Mouse (Mus musculus) midbrain, embryonic 12.5 days (tissue): ENCODE data around the gene Arhgap27. TPM values are rescaled to one million over a fixed set of nuclear protein-coding genes. Genes with fewer than 3 reads are reported as not detected.
A peak's percentile ranks its signal among the peaks of the same experiment; 100 is the strongest.
"Not testable (repeated sequence)": the region's sequence is repeated elsewhere in the genome, so short reads cannot be mapped to it uniquely, and the experiment has no call there.

Source experiments
- ATAC-seq: fragments of 200-750 bp; cut with Nextera tagmentation; 2 replicates; pipeline ENCODE4 v1.8.0; 2017; ENCODE audit warnings: low read depth, moderate TSS enrichment, moderate library complexity; ENCODE audit not compliant: low FRiP score
- H3K27ac ChIP-seq: fragments of 300-500 bp; sonication (generic); replicated peaks from 2 replicates; pipeline ENCODE4 v1.5.1; 2016; ENCODE audit warnings: mild to moderate bottlenecking
- H3K27me3 ChIP-seq: fragments of 300-500 bp; sonication (generic); 2 replicates; pipeline ENCODE4 v1.6.1; 2016; ENCODE audit warnings: mild to moderate bottlenecking
- H3K36me3 ChIP-seq: fragments of 300-500 bp; sonication (generic); 2 replicates; pipeline ENCODE4 v1.6.1; 2016
- H3K4me1 ChIP-seq: fragments of 300-500 bp; sonication (generic); 2 replicates; pipeline ENCODE4 v1.6.1; 2016
- H3K4me2 ChIP-seq: fragments of 300-500 bp; sonication (generic); replicated peaks from 2 replicates; pipeline ENCODE4 v1.6.1; 2016; ENCODE audit warnings: mild to moderate bottlenecking, moderate library complexity
- H3K4me3 ChIP-seq: fragments of 300-500 bp; sonication (generic); 2 replicates; pipeline ENCODE4 v1.5.1; 2016; ENCODE audit warnings: mild to moderate bottlenecking
- H3K9ac ChIP-seq: fragments of 300-500 bp; sonication (generic); replicated peaks from 2 replicates; pipeline ENCODE4 v1.6.1; 2016; ENCODE audit warnings: mild to moderate bottlenecking, moderate library complexity
- H3K9me3 ChIP-seq: fragments of 300-500 bp; sonication (generic); 2 replicates; pipeline ENCODE4 v1.6.1; 2016; ENCODE audit warnings: mild to moderate bottlenecking
- WGBS: fragments of 180-500 bp; shearing (Covaris S2); methylation state at CpG from one replicate; pipeline ENCODE4 v1.1.7; 2016; 5-methylcytosine and 5-hydroxymethylcytosine counted together
- polyA plus RNA-seq: library from polyadenylated mRNA; unstranded; fragments of >200 nt; fragmentation: Nextera tagmentation; extraction: Ambion mirVana; gene quantifications from 2 replicates; pipeline ENCODE4 v1.2.1, GENCODE M21; 2016

Gene Arhgap27
- polyA plus RNA-seq, 1 experiment from 2014 or later, result 4.3 TPM

DNA sequence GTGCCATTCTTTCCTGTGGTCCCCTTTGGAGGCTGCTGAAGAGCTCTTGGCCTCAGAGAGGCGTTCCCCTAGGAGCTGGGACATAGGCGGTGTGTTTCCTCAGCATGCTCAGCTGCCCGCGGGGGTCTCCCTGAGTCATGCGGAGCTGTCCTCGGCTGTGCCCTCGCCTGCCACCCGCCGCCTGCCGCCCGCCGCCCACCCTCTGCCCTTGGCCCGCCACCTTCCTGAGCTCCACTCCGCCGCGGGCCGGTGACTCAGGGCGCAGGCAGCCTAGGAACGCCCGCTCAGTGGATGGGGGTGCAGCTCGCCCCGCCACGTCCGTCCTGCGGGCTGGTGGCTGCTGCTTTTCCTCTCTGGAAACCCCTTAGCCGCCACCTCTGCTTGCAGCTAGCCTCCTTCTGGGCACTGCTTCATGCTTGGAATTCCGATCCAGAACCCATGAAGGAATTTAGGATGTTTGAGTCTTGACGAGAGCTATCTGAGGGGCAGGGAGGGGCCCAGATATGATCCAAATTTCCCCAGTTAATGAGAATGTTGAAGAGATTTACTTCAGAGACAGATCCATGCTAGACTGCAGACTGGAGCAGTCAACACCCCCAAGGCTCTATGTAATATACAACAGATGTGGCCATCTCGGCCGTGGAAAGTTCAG, 51.4 kb downstream of the Arhgap27 start:
- 6% methylated on average over 30 of the region's 30 CpGs for WGBS
- no peak for ATAC-seq
- Histone ChIP-seq H3K4me3 (peak overlapping the region; percentile 36), H3K9me3 (no peaks in the 10 kb centered on the region), H3K27ac (no peak overlapping the region; the same call in 1 of the 2 replicates), H3K36me3 (no peaks in the 10 kb centered on the region), H3K4me1 (peaks cover 6% of the 10 kb centered on the region; the same call in 1 of the 2 replicates), H3K4me2 (peak overlapping the region; percentile 61), H3K9ac (peak overlapping the region; percentile 53), H3K27me3 (peaks cover 7% of the 10 kb centered on the region; the same call in 1 of the 2 replicates)

DNA sequence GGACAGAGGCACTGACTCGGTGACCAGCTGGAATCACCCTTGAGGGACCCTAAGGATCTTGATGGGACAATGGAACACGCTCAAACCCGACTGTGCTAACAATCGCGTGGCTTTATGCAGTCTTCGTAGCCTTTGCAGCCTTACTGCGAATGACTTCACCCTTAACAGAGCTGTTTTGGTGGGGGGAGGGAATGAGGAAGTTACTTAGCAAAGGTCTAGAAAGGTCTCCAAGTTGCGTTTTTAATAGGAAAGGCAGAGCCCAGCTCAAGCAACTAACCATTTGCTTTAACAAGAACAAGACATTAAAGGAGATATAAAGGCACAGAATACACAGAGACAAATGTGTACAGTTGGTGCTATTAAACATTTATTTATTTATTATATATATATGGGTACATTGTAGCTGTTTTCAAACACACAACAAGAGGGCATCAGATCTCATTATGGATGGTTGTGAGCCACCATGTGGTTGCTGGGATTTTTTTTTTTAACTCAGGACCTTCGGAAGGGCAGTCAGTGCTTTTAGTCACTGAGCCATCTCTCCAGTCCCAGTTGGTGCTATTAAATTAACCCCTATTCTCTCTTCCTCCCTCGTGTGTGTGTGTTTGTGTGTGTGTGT, 53.4 kb downstream of the Arhgap27 start:
- Histone ChIP-seq H3K27me3 (peaks cover 7% of the 10 kb centered on the region; the same call in 1 of the 2 replicates), H3K27ac (no peak overlapping the region), H3K9ac (no peak overlapping the region), H3K4me2 (no peak overlapping the region), H3K9me3 (no peaks in the 10 kb centered on the region), H3K36me3 (no peaks in the 10 kb centered on the region), H3K4me3 (no peak overlapping the region), H3K4me1 (peaks cover 6% of the 10 kb centered on the region; the same call in 1 of the 2 replicates)
- no peak for ATAC-seq
- 80% methylated on average over 10 of the region's 10 CpGs for WGBS

GRCm38 (mm10) chr11:103307910-103308309, 55.6 kb downstream of the Arhgap27 start:
- H3K27me3 ChIP-seq, result peaks cover 7% of the 10 kb centered on the region; the same call in 1 of the 2 replicates
- no peaks in the 10 kb centered on the region for H3K36me3 ChIP-seq
- 66% methylated on average over 8 of the region's 8 CpGs for WGBS
- no peaks in the 10 kb centered on the region for H3K9me3 ChIP-seq
- peaks cover 6% of the 10 kb centered on the region; the same call in 1 of the 2 replicates for H3K4me1 ChIP-seq
- no peak overlapping the region for H3K9ac ChIP-seq
- no peak overlapping the region for H3K27ac ChIP-seq
- H3K4me2 ChIP-seq, result no peak overlapping the region
- no peak for ATAC-seq
- no peak overlapping the region for H3K4me3 ChIP-seq

DNA sequence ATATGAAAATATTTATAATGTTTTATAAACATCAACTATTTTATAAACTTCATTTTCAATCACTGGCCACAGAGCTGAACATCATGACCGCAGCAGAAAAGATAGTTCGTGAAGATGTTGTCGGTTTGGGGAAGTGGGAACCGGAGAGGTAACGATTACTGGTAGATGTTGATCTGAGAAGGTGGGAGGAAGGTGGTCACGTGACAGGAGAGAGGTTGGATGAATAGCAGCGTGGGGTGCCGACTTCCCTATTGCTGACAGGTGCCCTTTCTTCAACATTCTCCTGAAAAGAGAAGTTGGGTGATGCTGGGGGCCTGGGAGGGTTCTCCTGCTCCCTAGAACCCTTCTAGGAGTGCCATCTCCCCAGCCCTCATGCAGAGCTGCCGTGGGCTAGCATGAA, 59.0 kb downstream of the Arhgap27 start:
- Histone ChIP-seq H3K4me2 (no peak overlapping the region), H3K27me3 (no peaks in the 10 kb centered on the region), H3K9ac (no peak overlapping the region), H3K4me1 (no peaks in the 10 kb centered on the region), H3K4me3 (no peak overlapping the region), H3K27ac (no peak overlapping the region), H3K9me3 (no peaks in the 10 kb centered on the region), H3K36me3 (no peaks in the 10 kb centered on the region)
- no peak for ATAC-seq
- 80% methylated on average over 9 of the region's 9 CpGs for WGBS

- H3K36me3 ChIP-seq, result no peaks in the 10 kb centered on the region
- whole genome bisulfite sequencing, result 94% methylated on average over 7 of the region's 7 CpGs
- H3K4me2 ChIP-seq, result no peak overlapping the region
- H3K9me3 ChIP-seq, result no peaks in the 10 kb centered on the region
- H3K9ac ChIP-seq, result no peak overlapping the region
- H3K4me1 ChIP-seq, result peaks cover 8% of the 10 kb centered on the region; the same call in 1 of the 2 replicates
- ATAC-seq, result no peak
- H3K4me3 ChIP-seq, result no peak overlapping the region
- no peaks in the 10 kb centered on the region for H3K27me3 ChIP-seq
- H3K27ac ChIP-seq, result no peak overlapping the region
Measured at GRCm38 (mm10) chr11:103294772-103295171, 68.7 kb downstream of the Arhgap27 start.

GRCm38 (mm10) chr11:103294066-103294465, 69.4 kb downstream of the Arhgap27 start:
- H3K4me2 ChIP-seq, result no peak overlapping the region
- H3K9me3 ChIP-seq, result no peaks in the 10 kb centered on the region
- H3K4me1 ChIP-seq, result peaks cover 8% of the 10 kb centered on the region; the same call in 1 of the 2 replicates
- 89% methylated on average over 6 of the region's 6 CpGs for WGBS
- no peaks in the 10 kb centered on the region for H3K36me3 ChIP-seq
- H3K9ac ChIP-seq, result no peak overlapping the region
- no peak overlapping the region for H3K27ac ChIP-seq
- H3K27me3 ChIP-seq, result no peaks in the 10 kb centered on the region
- no peak for ATAC-seq
- no peak overlapping the region for H3K4me3 ChIP-seq

GRCm38 (mm10) chr11:103292890-103293287, 70.6 kb downstream of the Arhgap27 start:
- H3K36me3 ChIP-seq, result no peaks in the 10 kb centered on the region

GRCm38 (mm10) chr11:103292152-103292889, 71.2 kb downstream of the Arhgap27 start:
- no peak overlapping the region for H3K27ac ChIP-seq

More at GRCm38 (mm10) chr11:103292890-103293287, 70.6 kb downstream of the Arhgap27 start:
- 89% methylated on average over 5 of the region's 5 CpGs for WGBS
- no peak for ATAC-seq
- no peak overlapping the region for H3K4me3 ChIP-seq
- H3K27me3 ChIP-seq, result no peaks in the 10 kb centered on the region
- peaks cover 8% of the 10 kb centered on the region; the same call in 1 of the 2 replicates for H3K4me1 ChIP-seq
- no peak overlapping the region for H3K9ac ChIP-seq
- H3K9me3 ChIP-seq, result no peaks in the 10 kb centered on the region
- no peak overlapping the region for H3K27ac ChIP-seq
- H3K4me2 ChIP-seq, result no peak overlapping the region

DNA sequence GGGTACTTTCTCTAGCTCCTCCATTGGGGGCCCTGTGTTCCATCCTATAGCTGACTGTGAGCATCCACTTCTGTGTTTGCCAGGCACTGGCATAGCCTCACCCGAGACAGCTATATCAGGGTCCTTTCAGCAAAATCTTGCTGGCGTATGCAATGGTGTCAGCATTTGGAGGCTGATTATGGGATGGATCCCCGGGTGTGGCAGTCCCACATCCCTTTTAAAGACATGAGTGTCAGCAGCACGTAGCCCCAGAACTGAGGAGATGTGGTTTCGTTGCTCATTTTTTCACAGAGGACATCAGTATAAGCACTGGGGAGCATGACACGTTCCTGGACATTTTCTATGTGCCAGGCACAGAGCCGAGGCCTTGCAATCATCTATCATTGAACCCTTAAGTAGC, 72.7 kb downstream of the Arhgap27 start:
- not testable (repeated sequence) for H3K4me3 ChIP-seq, H3K4me1 ChIP-seq, H3K9me3 ChIP-seq, H3K27ac ChIP-seq, ATAC-seq, H3K36me3 ChIP-seq, H3K27me3 ChIP-seq, H3K9ac ChIP-seq, H3K4me2 ChIP-seq
- WGBS, result 92% methylated on average over 7 of the region's 7 CpGs

More at GRCm38 (mm10) chr11:103292152-103292889, 71.2 kb downstream of the Arhgap27 start:
- H3K36me3 ChIP-seq, result no peaks in the 10 kb centered on the region
- H3K4me1 ChIP-seq, result peaks cover 8% of the 10 kb centered on the region; the same call in 1 of the 2 replicates
- H3K4me2 ChIP-seq, result no peak overlapping the region
- no peak overlapping the region for H3K4me3 ChIP-seq
- H3K27me3 ChIP-seq, result no peaks in the 10 kb centered on the region
- WGBS, result 22% methylated on average over 14 of the region's 14 CpGs
- no peaks in the 10 kb centered on the region for H3K9me3 ChIP-seq
- H3K9ac ChIP-seq, result no peak overlapping the region
- ATAC-seq, result no peak

- WGBS, result 81% methylated on average over 16 of the region's 16 CpGs
- Histone ChIP-seq H3K27ac (no peak overlapping the region), H3K9me3 (no peaks in the 10 kb centered on the region), H3K27me3 (no peaks in the 10 kb centered on the region), H3K9ac (no peak overlapping the region), H3K36me3 (no peaks in the 10 kb centered on the region), H3K4me1 (peaks cover 8% of the 10 kb centered on the region; the same call in 1 of the 2 replicates), H3K4me2 (no peak overlapping the region), H3K4me3 (no peak overlapping the region)
- no peak for ATAC-seq
Measured at GRCm38 (mm10) chr11:103288291-103288963, 75.1 kb downstream of the Arhgap27 start.

GRCm38 (mm10) chr11:103286910-103287309, 76.6 kb downstream of the Arhgap27 start:
- Histone ChIP-seq H3K27ac (no peak overlapping the region), H3K4me2 (no peak overlapping the region), H3K36me3 (no peaks in the 10 kb centered on the region), H3K4me1 (0 out of 2 replicates have a peak, but pooled peaks cover 3% of the 10 kb centered on the region), H3K27me3 (no peaks in the 10 kb centered on the region; the same call in 1 of the 2 replicates), H3K4me3 (no peak overlapping the region), H3K9ac (no peak overlapping the region), H3K9me3 (no peaks in the 10 kb centered on the region)
- ATAC-seq, result no peak
- WGBS, result 94% methylated on average over 5 of the region's 5 CpGs
